Mouse (Mus musculus) layer of hippocampus, adult 8-10 months (tissue): ENCODE data around the gene Hhipl1. TPM values are rescaled to one million over a fixed set of nuclear protein-coding genes. Genes with fewer than 3 reads are reported as not detected.

Source experiments
- DNase-seq, 2 experiments: peaks; one replicate each; pipeline ENCODE4 v3.0.0; 2022; ENCODE audit warnings: low spot score in 2 of 2
- total RNA-seq, 4 experiments: library from RNA; stranded (reverse); gene quantifications; 2 replicates each; pipeline ENCODE4 v1.2.4; 2022

The Hhipl1 gene
- total RNA-seq, 4 experiments from 2014 or later: 5.6 to 8.5 (median 7.1) TPM

DNA sequence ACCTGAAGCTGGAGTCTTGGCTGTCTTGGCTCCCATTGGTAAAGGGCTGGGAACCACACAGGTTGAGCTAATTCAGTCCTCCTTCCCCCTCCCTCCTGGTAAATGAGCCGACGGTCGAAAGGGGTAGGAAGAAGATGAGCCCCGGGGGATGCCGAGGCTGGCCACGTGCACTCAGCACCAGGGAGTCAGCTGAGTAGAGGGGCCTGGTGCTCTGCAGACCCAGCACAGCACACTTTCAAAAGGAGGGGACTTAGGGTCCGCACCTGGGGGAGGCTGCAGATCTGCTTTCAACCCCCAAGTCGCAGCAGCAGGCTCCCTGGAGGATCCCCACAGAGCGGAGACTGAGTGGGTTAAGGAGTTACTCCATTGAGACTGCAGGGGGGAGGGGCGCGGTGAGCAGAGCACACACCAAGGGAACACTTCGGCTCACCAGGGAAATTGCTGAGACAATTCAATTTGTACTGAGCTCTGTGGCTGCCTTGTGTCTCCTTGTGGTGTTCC lies 28.7 kb upstream of the Hhipl1 start:
- no peak for DNase-seq

DNA sequence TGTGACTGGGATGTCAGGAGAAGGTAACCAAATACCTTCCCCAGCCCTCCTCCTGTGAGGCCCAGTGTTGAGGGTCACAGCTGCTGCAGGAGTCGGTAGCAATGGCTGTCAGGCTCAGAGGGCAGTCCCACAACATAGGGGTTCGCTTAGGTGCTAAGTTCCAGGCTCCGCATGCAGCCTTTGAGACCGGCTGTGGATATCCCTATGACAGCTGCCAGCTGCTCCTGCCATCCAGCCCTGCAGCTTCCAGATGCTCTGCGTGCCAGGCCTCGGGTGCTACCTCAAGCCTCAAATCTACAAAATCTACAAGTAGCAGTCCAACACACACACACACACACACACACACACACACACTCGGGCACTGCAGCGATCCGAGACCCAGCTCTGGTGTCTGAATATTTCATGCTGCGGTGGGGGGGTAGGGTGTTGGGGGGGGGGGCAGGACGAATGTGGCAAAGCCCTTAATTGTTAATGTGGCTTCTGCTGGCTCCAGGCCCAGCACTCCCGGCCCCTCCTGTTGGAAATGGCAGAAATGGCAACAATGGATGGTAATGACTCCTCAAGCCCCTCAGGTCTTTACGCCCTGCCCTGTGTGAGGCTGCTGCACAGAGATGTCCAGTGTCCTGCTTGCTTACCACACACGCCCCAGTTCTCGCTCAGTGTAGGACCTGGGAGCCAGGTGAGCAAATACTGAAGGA lies 27.7 kb upstream of the Hhipl1 start:
- DNase-seq: no peak

DNA sequence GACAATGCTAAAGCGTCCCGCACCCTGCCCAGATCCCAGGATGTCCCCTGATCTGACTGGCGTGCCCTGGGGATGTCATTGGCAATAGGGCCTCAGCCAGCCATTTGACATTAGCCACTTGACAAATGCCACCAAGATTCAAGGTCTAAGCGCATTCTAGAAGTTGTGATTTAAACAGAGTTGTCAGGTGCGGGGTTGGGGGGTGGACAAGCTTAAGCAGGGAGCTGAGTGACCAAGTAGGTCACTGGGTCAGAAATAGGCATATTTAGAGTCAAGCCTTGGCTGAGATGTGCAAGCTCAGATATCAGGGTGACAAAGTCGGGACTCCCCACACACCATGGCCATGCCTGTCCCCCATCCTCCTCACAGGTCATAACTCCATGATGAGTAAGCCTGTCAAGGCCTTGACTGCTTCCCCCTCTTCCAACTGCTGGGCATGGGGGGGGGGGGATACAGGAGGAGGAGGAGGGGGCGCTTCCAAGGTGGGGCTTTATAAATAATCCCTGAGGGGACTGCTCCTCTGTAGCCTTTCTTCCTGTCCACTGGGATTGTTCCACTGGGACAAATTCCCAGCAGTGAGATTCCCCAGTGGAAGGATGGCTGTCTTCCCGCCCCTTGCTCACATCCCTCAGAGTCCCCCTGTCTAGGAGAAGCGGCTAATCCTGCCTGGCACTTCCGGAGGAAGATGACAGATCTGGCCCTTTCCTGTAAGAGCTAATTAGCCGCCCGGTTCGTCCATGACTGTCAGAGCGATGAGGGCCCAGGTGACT lies 21.4 kb upstream of the Hhipl1 start:
- no peak for DNase-seq

DNA sequence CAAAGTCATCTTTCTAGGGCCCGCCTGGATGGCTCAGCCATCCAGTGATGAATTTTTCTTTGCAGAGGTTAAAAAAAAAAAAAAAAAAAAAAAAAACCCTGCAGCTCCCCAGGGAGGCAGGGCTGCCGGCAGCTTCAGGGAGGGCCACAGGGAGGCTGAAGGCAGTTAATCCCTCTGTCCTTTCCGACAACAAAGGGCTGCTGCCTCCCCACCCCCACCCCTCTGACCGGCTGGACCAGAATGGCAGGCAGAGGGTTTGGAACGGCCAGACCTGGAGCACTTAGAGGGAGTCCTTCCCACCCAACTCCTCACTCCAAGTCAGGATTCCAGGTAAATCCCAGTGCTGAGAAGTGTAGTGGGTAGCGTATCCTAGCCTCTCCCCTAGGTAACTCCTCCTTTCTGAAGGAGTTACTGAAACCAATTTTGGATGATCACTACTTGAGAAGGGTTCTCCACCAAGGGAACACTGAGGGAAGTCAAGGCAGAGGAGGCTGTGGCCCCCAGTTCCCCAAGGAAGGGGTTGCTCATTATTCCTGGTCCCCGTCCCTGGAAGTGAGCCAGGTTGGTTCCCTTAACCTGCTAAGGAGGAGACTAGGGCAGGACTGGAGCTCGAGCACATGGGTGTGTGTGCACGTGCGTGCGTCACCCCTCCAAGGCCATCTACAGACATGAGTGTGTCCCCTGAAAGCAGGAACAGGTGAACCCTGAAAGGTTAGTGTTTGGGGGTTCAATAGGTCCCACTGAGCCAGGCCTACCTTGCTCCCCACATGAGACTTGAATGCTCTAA lies 20.7 kb upstream of the Hhipl1 start:
- no peak for DNase-seq

DNA sequence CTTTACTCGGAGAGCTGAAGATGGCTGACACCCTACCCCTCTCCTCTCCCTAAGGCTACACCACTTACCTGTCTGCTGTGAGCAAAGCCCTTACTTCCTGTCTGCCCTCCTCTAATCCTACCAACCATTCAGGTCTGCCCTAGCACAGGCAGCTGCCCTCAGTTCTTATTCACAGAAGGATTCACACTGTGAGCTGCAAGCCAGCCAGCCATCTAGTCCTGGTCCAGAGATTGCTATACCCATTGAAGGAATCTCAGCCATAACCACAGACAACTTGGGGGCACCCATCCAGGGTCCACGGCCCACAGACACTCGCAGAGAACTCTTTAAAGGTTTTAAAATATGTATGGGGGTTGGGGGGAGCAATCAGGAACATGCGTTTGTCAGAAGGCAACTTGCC lies 19.7 kb upstream of the Hhipl1 start:
- DNase-seq: no peak

DNA sequence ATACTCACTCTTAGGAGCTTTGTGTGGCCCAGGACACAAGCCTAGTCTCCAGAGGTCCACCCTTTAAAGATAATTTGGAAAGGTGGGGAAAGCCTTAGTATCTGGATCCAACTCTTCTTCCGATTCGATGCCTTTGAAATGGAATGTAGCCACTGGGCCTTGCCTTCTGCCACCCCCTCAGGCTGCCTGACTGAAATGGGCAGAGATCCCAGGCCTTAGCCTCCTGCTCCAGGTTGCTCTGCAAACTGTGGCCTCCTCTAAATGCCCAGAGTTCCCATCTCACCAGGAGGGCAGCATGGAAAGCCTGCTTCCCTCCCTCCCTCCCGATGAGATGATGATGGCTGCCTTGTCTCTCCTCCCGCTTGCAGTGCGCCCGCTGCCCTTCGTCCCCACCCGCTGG lies 19.1 kb upstream of the Hhipl1 start:
- DNase-seq: no peak

DNA sequence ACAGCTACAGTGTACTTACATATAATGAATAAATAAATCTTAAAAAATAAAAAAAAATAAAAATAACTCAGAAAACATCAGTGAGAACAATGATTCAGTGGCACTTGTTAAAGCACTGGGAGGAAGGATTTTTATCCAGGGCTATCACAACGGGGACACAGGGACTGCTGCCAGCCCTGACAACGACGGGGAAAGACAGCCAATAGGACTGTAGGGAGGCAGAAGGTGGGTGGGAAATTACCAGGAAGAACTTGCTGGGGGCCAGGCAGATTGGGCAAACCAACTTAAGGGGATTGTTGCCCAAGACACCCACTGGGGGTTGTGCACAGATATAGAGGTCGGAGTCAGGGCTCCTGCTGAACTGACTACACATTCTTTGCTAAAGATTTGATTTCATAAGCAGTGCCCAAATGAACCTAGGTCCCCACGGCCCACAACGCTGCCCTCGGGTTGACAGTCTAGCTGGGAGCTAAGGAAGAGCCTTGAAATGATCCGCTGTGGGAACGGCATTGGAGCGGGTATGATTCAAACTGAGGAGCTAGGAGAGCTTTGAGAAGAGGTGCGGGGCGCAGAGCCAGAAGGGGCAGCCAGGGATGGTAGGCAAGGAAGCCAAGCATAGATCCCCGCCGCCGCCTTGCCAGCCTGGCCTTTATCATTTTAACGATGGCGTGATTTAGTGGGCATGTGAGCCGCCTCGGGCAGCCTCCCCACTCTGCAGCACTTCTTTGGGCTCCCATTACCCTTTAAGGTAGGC lies 17.8 kb upstream of the Hhipl1 start:
- no peak for DNase-seq

DNA sequence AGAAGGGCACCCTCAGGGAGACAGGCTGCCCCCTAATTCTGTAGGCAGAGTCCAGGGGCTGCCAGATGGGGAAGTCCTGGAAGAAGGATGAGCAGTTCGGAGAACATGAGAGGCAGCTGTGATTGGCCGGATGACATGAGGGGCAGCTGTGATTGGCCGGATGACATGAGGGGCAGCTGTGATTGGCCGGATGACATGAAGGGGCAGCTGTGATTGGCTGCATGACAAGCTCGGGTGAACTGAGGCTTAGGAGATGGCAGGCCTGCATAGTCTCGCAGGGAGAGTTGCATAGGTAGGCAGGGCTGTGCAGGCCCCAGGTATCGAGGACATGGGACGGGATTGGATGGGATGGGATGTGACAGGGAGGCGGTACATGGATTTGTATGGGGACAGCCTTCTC lies 13.7 kb upstream of the Hhipl1 start:
- no peak for DNase-seq

DNA sequence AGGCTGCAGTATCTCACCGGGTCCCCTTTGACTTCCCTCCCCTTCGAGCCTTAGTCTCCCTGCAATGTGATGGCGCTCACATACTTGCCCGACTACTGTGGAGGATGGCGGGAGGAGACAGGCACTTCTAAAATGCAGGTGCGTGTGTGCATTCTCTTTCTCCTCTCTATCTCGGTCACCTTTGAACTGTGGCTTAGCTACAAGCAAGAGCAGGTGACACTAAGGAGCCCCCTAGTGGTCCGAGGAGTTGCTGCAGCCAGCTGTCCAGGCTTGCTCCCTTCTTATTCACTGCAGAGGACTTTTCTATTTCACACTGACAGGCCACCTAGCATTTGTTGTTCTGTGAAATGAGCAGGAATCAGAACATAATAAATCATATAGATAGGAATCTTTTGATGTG lies 13.1 kb upstream of the Hhipl1 start:
- DNase-seq: peak; percentile 49 to 70

DNA sequence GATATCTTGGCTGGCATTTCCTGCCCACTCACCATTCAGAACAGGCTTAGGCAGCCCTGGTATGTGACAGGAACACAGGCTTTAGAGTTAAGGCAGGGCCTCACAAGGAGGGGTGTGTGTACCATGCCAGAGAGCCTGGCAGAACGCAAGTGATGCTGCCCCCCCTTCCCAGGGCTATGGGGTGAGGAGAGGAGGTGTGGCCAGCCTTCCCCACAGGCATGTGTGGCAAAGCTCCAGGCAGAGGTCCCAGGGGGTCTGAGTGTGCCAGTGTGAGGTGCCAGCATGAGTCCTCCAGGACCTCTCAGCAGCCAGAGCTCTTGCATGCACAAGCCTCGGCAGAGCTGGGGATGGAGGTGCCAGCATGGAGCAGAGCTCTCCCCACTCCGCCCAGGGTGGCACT lies 11.4 kb upstream of the Hhipl1 start:
- no peak for DNase-seq

DNA sequence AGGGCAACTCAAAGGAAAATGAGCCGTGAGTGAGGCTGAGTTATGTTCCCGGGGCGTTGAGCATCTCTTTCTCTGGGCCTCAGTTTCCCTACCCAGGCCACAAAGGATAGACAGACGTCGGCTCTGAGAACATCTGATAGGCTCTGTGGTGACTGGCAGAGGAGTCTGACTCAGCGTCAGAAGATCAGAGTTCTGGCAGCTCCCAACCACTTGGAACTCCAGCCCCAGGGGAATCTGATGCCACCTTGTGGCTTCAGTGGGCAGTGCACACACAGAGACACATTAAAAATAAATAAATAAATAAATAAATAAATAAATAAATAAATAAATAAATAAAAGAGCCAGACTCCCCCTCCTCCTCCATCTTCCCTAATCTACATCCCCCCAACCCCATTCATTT lies 9.0 kb upstream of the Hhipl1 start:
- DNase-seq: no peak

DNA sequence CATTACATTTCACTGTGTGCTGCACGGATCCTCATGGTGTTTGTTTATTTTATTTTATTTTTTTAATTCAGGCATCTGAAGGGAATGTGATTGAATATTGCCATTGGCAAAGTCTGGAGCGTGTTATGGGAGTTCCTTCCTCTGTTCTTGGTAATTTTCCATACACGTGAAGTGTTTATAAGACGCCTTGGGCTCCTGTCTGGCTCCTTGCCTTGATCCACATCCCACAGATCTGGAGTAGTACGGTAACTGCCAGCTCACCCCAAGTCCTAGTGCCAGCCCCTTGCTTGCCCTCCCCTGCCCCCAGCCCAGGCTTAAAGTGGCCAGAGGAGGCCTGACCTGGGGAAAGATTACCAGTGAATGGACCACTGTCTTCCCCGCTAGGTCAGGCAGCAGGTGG lies 5.1 kb upstream of the Hhipl1 start:
- DNase-seq: no peak

DNA sequence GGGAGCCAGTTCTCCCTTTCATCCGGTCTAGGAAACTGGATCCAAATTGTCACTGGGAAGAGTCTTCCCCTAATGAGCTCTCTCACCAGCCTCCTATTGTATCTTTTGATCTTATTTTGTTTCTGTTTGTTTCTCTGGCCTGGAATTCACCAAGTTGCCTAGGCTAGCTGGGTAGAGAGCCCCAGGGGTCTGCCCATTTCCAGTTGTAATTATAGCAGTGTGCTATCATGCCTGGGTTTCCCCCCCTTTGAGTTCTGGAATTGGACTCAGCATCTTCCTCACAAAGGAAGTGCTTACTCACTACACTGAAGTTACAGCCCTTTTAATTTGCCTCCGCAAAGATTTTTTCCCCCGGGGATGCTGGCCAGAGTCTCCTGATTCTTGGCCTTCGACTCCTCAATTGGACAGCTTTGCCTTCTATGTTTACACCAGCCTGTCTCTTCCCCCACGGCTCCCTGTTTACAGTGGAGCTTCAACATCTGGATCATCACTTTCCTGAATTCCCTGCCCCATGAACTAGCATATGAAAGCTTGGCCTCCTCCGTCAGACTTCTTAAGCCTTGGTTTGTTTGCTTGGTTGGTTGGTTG lies 2.2 kb upstream of the Hhipl1 start:
- DNase-seq: no peak

DNA sequence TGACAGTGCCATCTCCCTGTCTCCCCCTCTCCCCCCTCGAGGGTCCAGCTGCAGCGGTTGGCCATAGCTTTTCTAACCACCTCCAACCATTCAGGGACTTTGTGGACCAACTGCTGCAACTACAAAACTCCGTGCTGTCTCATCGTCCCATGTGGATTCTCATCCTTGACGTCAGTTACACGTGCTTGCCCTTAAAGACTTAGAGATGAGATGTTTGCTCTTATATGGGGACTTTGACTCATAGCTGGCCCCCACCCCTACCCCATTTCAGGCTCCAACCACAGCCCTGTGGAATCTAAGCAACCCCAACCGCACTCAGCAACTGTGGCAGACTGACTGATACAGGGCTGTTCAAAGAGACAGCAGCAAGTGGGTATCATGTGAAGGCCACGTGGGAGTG lies 898 bp upstream of the Hhipl1 start:
- DNase-seq: no peak

DNA sequence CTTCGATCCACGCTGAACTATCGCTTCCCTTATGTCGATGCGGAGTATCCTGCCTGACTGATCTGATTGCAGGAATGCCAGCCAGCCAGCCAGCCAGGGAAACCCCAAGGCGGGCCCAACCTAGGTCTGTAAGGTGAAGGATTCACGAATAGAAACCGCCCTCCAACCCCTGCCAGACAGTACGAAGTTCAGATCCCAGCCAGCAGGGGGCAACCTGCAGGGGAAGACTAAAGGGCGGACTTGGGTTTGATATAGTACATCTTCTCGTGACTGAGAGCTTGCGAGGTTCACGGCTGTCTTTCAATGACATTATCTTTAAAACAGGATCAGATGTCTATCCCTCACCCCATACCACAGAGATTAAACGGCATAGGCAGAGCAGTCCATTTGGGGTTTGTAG lies 1.5 kb downstream of the Hhipl1 start:
- no peak for DNase-seq

DNA sequence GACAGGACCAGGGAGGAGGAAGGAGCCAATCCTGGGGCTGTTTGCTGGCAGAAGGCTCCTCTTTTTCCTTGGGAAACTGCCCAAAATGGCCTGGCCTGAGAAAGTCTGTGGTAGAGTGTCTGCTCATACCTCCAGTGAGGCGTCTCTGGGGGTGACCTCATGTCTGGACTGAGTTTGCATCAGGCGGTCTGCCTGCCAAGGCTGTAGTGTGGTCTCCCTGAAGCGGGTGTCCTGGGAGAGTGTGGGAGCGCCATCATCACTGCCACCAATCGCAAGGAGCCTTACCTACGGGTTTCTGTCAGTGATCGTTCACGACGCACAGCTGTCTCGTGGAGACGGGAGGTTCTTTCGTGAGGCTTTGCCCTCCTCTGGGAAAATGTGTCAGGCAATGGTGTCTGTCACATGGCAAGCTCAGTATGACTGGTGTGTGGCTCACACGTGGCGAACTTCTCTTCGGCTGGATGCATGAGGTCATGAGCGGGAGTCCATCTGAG lies 2.3 kb downstream of the Hhipl1 start:
- no peak for DNase-seq

DNA sequence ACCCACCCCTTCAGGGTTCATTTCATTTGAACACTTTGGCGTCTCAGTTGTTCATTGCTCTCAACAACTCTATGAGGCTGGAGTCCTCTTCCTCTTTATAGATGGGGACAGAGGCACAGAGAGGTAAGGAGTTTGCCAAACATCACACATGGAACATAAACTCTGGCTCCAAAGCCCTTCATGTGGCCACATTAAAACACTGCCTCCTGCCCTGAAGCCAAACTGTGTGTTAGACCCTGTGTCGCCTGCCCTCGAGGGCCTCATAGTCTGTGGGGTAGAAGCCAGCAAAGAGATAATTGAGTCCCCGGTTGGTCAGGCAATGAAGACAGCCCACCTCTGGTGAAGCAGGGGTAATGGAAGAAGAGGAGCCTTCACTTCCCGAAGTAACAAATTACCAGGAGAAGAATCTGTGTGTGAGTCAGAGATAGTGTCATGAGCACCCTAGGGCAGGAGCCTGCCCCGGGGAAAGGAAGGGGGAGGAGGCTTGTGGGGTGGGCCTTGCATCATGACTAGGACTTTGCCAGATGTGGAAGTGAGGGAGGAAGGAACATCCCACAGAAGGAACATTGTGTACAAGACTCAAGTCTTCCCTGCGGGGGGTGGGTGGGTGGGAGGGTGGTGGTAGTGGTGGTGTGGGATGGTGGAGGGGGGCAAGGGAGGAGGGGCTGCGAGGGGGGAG lies 3.2 kb downstream of the Hhipl1 start:
- DNase-seq: no peak

DNA sequence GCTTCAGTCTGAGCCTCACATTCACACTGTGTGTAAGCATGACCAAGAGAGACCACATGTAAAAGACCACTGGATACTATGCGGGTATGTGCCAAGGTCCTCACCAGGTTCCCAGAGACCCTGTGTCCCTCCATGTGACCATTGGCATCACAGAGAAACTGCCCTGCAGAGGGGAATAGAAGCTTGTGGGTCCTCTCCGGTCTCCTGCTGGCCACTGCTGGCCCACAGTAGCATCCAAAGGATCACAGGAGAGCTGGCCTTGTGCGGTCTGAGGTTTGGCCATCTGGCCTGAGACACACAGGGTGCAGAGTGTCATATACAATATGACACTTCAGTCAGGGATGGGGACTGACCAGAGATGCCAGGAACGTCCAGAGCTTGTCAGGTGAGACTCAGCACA lies 4.0 kb downstream of the Hhipl1 start:
- no peak for DNase-seq

DNA sequence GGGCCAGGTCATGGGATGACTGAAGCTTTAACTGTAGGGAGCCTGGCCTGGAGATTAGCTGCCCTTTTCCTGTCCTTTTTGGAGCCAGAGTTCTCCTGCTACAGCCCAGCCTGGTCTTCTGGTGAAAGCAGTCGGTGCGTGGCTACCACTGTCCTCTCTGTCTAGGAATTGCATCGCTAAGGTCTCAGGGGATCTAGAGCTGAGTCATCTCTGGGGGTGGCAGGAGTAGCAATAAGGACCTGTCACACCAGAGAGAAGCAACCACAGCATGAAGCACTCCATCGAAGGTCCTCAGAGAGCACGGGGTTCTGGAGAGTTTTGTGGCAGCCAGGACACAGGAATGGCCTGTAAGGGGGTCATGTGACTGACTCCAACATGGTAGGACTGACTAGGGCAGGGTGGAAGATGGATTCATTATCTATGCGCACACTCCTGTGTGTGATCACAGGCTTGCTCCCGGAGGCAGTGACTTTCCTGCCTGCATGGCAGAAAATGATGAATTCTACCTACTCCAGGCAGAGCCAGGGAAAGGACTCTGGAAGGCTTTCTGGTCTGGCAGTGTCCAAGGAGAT lies 4.5 kb downstream of the Hhipl1 start:
- no peak for DNase-seq

DNA sequence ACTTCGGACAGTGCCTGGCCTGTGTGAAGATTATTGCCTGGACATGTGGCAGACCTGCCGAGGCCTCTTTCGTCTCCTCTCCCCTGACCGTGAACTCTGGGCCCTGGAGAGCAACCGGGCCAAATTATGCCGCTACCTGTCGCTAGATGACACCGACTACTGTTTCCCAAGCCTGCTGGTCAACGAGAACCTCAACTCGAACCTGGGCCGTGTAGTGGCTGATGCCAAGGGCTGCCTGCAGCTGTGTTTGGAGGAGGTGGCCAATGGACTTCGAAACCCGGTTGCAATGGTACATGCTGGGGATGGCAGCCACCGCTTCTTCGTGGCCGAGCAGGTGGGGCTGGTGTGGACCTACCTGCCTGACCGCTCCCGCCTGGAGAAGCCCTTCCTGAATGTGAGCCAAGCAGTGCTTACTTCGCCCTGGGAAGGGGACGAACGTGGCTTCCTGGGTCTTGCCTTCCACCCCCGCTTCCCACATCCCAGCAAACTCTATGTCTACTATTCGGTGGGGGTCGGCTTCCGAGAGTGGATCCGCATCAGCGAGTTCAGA lies 5.7 kb downstream of the Hhipl1 start:
- DNase-seq: no peak
